Mouse (Mus musculus): Measurements from ENCODE around the gene Rtl6. TPM values are rescaled to one million over a fixed set of nuclear protein-coding genes. Genes with fewer than 3 reads are reported as not detected.

Rtl6 gene
- polyA plus RNA-seq, 1 experiment: not detected

DNA sequence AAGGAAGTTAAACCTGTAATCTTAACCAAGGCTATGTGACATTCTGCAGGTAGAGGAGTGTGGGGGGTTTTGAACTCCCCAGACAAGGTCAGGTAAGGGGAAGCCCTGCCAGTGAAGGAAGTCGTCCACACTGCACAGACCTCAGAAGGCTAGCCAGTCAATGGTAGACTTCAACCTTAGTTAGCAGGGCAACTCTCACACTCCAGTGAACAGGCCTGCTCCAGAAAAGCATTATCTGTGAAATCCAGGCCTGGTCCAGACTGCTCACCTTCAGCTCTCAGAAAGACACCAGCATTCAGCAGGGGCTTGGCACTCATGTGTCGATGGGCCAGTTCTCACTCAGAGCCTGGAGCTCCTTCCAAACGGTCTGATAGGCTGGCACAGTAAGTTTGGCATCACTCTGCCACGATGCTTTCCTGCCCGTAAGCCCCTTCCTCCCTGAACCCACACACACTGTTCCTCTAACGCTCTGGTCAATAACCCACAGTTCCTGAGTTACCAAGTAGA, 8.3 kb downstream of the Rtl6 start:
- H3K4me3 ChIP-seq (replicated peaks): no peak overlapping the region
- H3K9me3 ChIP-seq (ENCODE audit: control insufficient read depth, low read length): no peaks in the 10 kb centered on the region
- no peaks in the 10 kb centered on the region for H3K36me3 ChIP-seq (ENCODE audit: control insufficient read depth)
- H3K27me3 ChIP-seq (ENCODE audit: control insufficient read depth): no peaks in the 10 kb centered on the region
- TF ChIP-seq GATA1 (IDR thresholded peaks at IDR 0.05; ENCODE audit: low read length) (no peak), TAL1 (IDR thresholded peaks at IDR 0.05; ENCODE audit: low read length) (no peak)
- H3K4me1 ChIP-seq (ENCODE audit: control insufficient read depth): no peaks in the 10 kb centered on the region

DNA sequence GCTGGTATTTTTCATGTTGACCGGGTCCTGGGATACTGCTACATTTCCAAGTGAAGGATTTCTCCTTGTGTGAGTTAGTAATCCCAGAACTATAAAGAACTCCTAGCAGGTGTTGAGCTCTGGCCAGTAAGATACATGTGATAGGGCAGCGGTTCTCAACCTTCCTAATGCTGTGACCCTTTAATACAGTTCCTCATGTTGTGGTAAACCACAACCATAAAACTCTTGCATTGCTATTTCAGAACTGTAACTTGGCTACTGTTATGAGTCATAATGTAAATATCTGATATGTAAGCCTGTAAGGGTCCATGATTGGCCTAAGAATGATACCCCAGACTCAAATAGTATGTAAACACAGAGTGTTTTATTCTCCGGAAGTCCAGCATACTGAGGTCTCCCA, 11.6 kb downstream of the Rtl6 start:
- Histone ChIP-seq H3K4me3 (replicated peaks) (no peak overlapping the region), H3K36me3 (ENCODE audit: control insufficient read depth) (no peaks in the 10 kb centered on the region), H3K9me3 (ENCODE audit: control insufficient read depth, low read length) (0 out of 2 replicates have a peak, but pooled peaks cover 2% of the 10 kb centered on the region), H3K27me3 (ENCODE audit: control insufficient read depth) (no peaks in the 10 kb centered on the region), H3K4me1 (ENCODE audit: control insufficient read depth) (no peaks in the 10 kb centered on the region)
- no peak for TF ChIP-seq TAL1 (IDR thresholded peaks at IDR 0.05; ENCODE audit: low read length)
- no peak for TF ChIP-seq GATA1 (IDR thresholded peaks at IDR 0.05; ENCODE audit: low read length)

DNA sequence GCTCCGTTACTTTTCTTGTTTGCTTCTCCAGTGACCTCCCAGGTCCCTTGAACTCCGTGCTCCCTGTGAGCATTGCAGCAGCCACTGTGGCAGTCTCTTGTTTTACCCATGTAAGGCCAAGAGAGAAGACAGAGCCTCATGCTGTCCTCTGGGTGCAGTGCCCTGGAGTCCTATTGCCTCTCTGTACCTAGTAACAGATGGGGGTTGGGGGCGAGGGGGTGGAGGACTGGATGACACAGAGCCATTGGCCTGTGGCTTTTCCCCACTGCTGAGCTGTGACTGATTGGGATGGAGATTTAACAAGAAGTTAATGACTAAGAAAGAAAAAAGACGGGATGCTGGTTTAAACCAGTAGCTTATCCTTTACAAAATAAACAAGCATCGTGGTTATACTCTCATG, 16.4 kb downstream of the Rtl6 start:
- no peaks in the 10 kb centered on the region for H3K27me3 ChIP-seq (ENCODE audit: control insufficient read depth)
- H3K9me3 ChIP-seq (ENCODE audit: control insufficient read depth, low read length): peaks cover 5% of the 10 kb centered on the region; the same call in 1 of the 2 replicates
- H3K36me3 ChIP-seq (ENCODE audit: control insufficient read depth): no peaks in the 10 kb centered on the region
- no peak overlapping the region for H3K4me3 ChIP-seq (replicated peaks)
- no peaks in the 10 kb centered on the region for H3K4me1 ChIP-seq (ENCODE audit: control insufficient read depth)
- no peak for TF ChIP-seq TAL1 (IDR thresholded peaks at IDR 0.05; ENCODE audit: low read length)

DNA sequence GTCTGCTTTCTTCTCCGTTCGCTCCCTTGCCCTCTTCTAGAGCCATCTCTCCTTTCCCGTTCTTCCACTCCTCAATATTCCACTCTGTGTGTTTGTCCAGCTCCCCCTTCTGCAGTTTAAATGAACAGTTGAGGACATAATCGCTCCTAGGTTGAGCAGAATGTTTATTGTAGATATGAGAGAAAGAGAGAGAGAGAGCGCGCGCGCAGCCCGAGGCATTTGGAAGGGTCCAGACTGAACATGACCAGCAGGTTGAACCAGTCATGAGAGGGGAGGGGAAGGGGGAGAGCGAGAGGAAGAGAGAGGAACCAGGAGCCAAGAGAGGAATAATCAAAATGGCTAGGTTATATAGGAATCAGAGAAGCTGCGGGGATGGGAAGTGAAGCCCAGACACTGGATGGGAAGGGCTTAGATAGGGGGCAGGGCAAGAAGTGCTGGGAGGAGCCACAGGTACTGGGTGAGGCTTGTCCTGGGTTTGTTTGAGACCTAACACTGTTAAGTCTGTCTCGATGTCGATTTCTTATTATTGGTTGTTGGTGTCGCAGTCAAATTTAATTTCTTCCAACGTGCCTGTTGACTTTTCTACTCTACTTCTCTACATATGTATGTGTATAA, 18.5 kb downstream of the Rtl6 start:
- H3K9me3 ChIP-seq (ENCODE audit: control insufficient read depth, low read length): peaks cover 5% of the 10 kb centered on the region; the same call in 1 of the 2 replicates

DNA sequence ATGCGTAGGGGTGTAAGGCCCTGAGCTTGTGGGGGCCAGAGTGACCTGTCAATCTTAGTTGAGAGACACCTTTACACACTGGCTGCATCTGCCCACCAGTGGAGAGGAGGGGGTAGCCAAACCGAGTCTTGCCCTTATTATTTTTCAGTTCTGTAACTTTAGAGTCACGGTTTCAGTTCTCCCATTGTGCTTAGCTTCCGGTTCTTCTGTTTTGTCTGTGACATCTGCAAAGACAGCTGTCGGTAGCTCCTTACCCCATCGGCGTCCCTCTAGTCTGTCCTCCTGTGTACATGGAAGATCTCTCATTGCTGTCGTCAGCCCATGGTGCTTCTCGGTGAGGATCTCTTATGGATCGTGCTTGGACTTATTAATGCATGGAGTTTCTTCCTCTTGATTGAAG, 20.5 kb downstream of the Rtl6 start:
- Histone ChIP-seq H3K36me3 (ENCODE audit: control insufficient read depth) (no peaks in the 10 kb centered on the region), H3K9me3 (ENCODE audit: control insufficient read depth, low read length) (peaks cover 2% of the 10 kb centered on the region; the same call in 1 of the 2 replicates), H3K27me3 (ENCODE audit: control insufficient read depth) (no peaks in the 10 kb centered on the region), H3K4me3 (replicated peaks) (no peak overlapping the region), H3K4me1 (ENCODE audit: control insufficient read depth) (no peaks in the 10 kb centered on the region)
- TF ChIP-seq GATA1 (IDR thresholded peaks at IDR 0.05; ENCODE audit: low read length) (no peak), TAL1 (IDR thresholded peaks at IDR 0.05; ENCODE audit: low read length) (no peak)

More for the DNA sequence above, 18.5 kb downstream of the Rtl6 start:
- Histone ChIP-seq H3K36me3 (ENCODE audit: control insufficient read depth) (no peaks in the 10 kb centered on the region), H3K4me3 (replicated peaks) (no peak overlapping the region), H3K27me3 (ENCODE audit: control insufficient read depth) (no peaks in the 10 kb centered on the region), H3K4me1 (ENCODE audit: control insufficient read depth) (no peaks in the 10 kb centered on the region)
- no peak for TF ChIP-seq TAL1 (IDR thresholded peaks at IDR 0.05; ENCODE audit: low read length)

DNA sequence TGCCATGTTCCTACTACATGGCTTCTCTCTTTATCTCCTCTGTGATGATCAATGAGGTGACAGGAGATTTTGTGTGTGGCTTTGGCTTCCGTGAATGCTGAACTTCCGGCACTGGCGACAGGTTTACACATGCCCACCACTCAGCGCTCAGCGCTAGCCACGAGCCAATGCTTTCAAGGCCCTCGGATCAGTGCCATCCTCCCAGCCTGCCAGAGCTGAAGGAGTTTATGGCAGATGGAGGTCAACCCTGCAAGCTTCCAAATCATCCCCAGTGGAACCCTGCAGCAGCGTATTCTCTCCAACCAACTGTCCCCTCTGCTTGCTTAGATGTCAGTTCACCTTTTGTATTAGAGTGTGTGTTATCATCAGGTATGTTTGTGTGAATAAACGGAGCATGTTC, 21.0 kb downstream of the Rtl6 start:
- no peak for TF ChIP-seq TAL1 (IDR thresholded peaks at IDR 0.05; ENCODE audit: low read length)
- TF ChIP-seq GATA1 (IDR thresholded peaks at IDR 0.05; ENCODE audit: low read length): no peak
- Histone ChIP-seq H3K4me3 (replicated peaks) (no peak overlapping the region), H3K27me3 (ENCODE audit: control insufficient read depth) (no peaks in the 10 kb centered on the region), H3K4me1 (ENCODE audit: control insufficient read depth) (no peaks in the 10 kb centered on the region), H3K9me3 (ENCODE audit: control insufficient read depth, low read length) (peaks cover 2% of the 10 kb centered on the region; the same call in 1 of the 2 replicates), H3K36me3 (ENCODE audit: control insufficient read depth) (no peaks in the 10 kb centered on the region)

DNA sequence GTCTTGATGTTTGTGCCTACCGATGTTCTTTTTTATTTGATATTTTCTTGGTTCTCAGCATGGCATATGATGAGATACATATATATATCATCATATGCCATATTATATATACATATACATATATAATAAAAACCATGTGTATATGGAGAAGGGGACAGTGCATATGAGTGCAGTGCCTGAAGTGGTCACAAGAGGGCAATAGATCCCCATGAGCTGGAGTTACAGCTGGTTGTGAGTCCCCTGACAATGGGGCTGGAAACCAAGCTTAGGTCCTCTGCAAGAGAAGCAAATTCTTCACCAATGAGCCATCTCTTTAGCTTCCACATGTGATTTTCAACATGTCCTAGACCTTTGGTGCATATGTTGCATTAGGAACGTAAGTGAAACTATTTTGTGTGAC, 21.7 kb downstream of the Rtl6 start:
- Histone ChIP-seq H3K36me3 (ENCODE audit: control insufficient read depth) (no peaks in the 10 kb centered on the region), H3K4me3 (replicated peaks) (no peak overlapping the region), H3K27me3 (ENCODE audit: control insufficient read depth) (no peaks in the 10 kb centered on the region), H3K4me1 (ENCODE audit: control insufficient read depth) (no peaks in the 10 kb centered on the region), H3K9me3 (ENCODE audit: control insufficient read depth, low read length) (peaks cover 2% of the 10 kb centered on the region; the same call in 1 of the 2 replicates)
- no peak for TF ChIP-seq GATA1 (IDR thresholded peaks at IDR 0.05; ENCODE audit: low read length)
- TF ChIP-seq TAL1 (IDR thresholded peaks at IDR 0.05; ENCODE audit: low read length): no peak

DNA sequence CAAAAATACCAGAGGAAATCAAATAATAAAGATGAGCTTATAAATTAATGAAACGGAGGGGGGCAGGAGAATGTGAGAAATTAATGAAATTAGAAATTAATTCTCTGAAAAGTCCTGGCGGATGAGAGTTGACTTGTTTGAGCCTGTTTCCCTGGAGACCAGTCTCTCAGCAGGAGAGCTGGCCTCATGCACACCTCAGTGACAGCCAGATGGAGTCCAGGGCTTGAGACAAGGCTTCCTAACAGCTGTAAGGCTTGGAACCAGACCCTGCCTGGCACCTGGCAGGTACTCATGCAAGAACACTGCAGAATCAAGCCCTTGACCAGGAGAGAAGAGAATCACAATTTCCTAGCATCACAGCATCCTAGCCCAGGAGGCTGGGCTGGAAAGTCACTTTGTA, 25.4 kb downstream of the Rtl6 start:
- Histone ChIP-seq H3K4me1 (ENCODE audit: control insufficient read depth) (no peaks in the 10 kb centered on the region), H3K9me3 (ENCODE audit: control insufficient read depth, low read length) (no peaks in the 10 kb centered on the region; the same call in 1 of the 2 replicates), H3K36me3 (ENCODE audit: control insufficient read depth) (no peaks in the 10 kb centered on the region), H3K27me3 (ENCODE audit: control insufficient read depth) (no peaks in the 10 kb centered on the region), H3K4me3 (replicated peaks) (no peak overlapping the region)
- no peak for TF ChIP-seq GATA1 (IDR thresholded peaks at IDR 0.05; ENCODE audit: low read length)
- no peak for TF ChIP-seq TAL1 (IDR thresholded peaks at IDR 0.05; ENCODE audit: low read length)

DNA sequence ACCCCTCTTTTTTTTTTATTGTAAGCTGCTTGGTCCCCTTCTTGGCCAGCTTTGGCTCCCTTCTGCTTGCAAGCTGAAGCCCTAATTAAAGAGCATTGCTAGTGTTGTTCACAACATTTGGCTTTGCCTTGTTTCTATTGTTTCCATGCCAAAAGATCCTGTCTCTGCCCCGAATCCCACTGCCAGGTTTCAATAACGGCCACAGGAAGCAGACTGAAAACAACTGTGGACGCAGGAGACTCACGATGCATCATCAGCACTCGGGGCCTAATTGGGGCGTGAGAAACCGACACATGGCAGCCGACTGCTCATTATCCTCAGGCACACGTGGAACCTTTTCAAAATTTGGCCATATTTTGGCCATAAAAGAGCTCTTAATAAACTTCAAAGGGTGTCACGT, 26.1 kb downstream of the Rtl6 start:
- TF ChIP-seq GATA1 (IDR thresholded peaks at IDR 0.05; ENCODE audit: low read length) (no peak), TAL1 (IDR thresholded peaks at IDR 0.05; ENCODE audit: low read length) (no peak)
- no peaks in the 10 kb centered on the region for H3K4me1 ChIP-seq (ENCODE audit: control insufficient read depth)
- H3K36me3 ChIP-seq (ENCODE audit: control insufficient read depth): no peaks in the 10 kb centered on the region
- no peaks in the 10 kb centered on the region; the same call in 1 of the 2 replicates for H3K9me3 ChIP-seq (ENCODE audit: control insufficient read depth, low read length)
- no peaks in the 10 kb centered on the region for H3K27me3 ChIP-seq (ENCODE audit: control insufficient read depth)
- no peak overlapping the region for H3K4me3 ChIP-seq (replicated peaks)

DNA sequence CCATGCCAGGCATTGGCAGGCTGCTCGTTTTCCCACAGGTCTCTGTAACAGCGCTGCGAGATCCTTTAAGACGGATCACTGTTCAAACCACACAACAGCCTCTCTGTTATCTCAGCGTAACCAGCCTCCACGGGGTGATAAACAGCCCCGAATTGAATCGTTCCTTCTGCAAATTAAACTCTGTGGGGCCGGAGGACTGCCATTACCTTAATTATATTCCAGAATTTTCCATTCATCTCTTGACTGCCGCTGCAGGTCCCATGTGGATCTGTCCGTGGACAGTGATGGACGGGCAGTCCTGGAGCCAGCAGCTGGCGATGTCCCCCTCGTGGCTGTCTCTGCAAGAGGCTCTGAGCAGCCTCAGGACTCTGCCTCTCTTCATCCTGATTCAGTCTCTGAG, 30.7 kb downstream of the Rtl6 start:
- no peaks in the 10 kb centered on the region for H3K9me3 ChIP-seq (ENCODE audit: control insufficient read depth, low read length)
- no peaks in the 10 kb centered on the region for H3K4me1 ChIP-seq (ENCODE audit: control insufficient read depth)
- H3K27me3 ChIP-seq (ENCODE audit: control insufficient read depth): no peaks in the 10 kb centered on the region
- no peak overlapping the region for H3K4me3 ChIP-seq (replicated peaks)
- no peak for TF ChIP-seq TAL1 (IDR thresholded peaks at IDR 0.05; ENCODE audit: low read length)
- no peak for TF ChIP-seq GATA1 (IDR thresholded peaks at IDR 0.05; ENCODE audit: low read length)
- H3K36me3 ChIP-seq (ENCODE audit: control insufficient read depth): no peaks in the 10 kb centered on the region
